Mouse (Mus musculus) liver, embryonic 11.5 days (tissue): ENCODE results near the gene Mical1. TPM values are rescaled to one million over a fixed set of nuclear protein-coding genes. Genes with fewer than 3 reads are reported as not detected.
"Not testable (repeated sequence)": the region's sequence is repeated elsewhere in the genome, so short reads cannot be mapped to it uniquely, and the experiment has no call there.

ENCODE experiments used
- ATAC-seq: fragments of 200-750 bp; cut with Nextera tagmentation; replicated peaks from 2 replicates; pipeline ENCODE4 v1.8.0; 2017; ENCODE audit warnings: moderate number of reproducible peaks, mild to moderate bottlenecking, moderate TSS enrichment, moderate library complexity; ENCODE audit not compliant: low FRiP score
- DNase-seq: peaks from one replicate; pipeline ENCODE4 v3.0.0-alpha.2; 2017; ENCODE audit warnings: low spot score
- H3K27ac ChIP-seq: fragments of 300-500 bp; sonication (generic); 2 replicates; pipeline ENCODE4 v1.5.1; 2014; ENCODE audit warnings: mild to moderate bottlenecking, low read depth, low read length, control low read depth
- H3K27me3 ChIP-seq: fragments of 300-500 bp; sonication (generic); replicated peaks from 2 replicates; pipeline ENCODE4 v1.6.1; 2014; ENCODE audit warnings: low read length, mixed read lengths; ENCODE audit not compliant: control insufficient read depth, insufficient read depth
- H3K36me3 ChIP-seq: fragments of 300-500 bp; sonication (generic); 2 replicates; pipeline ENCODE4 v1.6.1; 2014; ENCODE audit warnings: mild to moderate bottlenecking, low read length, moderate library complexity, mixed read lengths; ENCODE audit not compliant: control insufficient read depth, insufficient read depth
- H3K4me1 ChIP-seq: fragments of 300-500 bp; sonication (generic); replicated peaks from 2 replicates; pipeline ENCODE4 v1.6.1; 2014; ENCODE audit warnings: low read length, mixed read lengths; ENCODE audit not compliant: control insufficient read depth, insufficient read depth
- H3K4me2 ChIP-seq: fragments of 300-500 bp; sonication (generic); 2 replicates; pipeline ENCODE4 v1.6.1; 2014; ENCODE audit warnings: mild to moderate bottlenecking, control low read depth, moderate library complexity
- H3K4me3 ChIP-seq: fragments of 300-500 bp; sonication (generic); 2 replicates; pipeline ENCODE4 v1.5.1; 2014; ENCODE audit warnings: low read depth, low read length, control low read depth
- H3K9ac ChIP-seq: fragments of 300-500 bp; sonication (generic); 2 replicates; pipeline ENCODE4 v1.6.1; 2014; ENCODE audit warnings: low read depth, low read length, control low read depth
- H3K9me3 ChIP-seq: fragments of 300-500 bp; sonication (generic); 2 replicates; pipeline ENCODE4 v1.6.1; 2016; ENCODE audit warnings: low read length, inconsistent platforms, mixed read lengths; ENCODE audit not compliant: control insufficient read depth
- WGBS: fragments of 180-500 bp; shearing (Covaris S2); extraction: QIAGEN DNeasy Blood & Tissue Kit; methylation state at CpG from one replicate; pipeline ENCODE4 v1.1.7; 2014; 5-methylcytosine and 5-hydroxymethylcytosine counted together
- polyA plus RNA-seq: library from polyadenylated mRNA; unstranded; fragments of >200 nt; fragmentation: Nextera tagmentation; extraction: Ambion mirVana; gene quantifications from 2 replicates; pipeline ENCODE4 v1.2.1, GENCODE M21; 2014

The Mical1 gene
- polyA plus RNA-seq, 1 experiment from 2014 or later, result 19.3 TPM

GRCm38 (mm10) chr10:41504996-41505395, 28.9 kb downstream of the Mical1 start:
- Histone ChIP-seq H3K9me3 (no peaks in the 10 kb centered on the region), H3K27ac (no peak overlapping the region), H3K4me1 (no peaks in the 10 kb centered on the region), H3K27me3 (no peaks in the 10 kb centered on the region), H3K4me3 (no peak overlapping the region), H3K9ac (no peak overlapping the region), H3K36me3 (no peaks in the 10 kb centered on the region), H3K4me2 (no peak overlapping the region)
- ATAC-seq, result no peak
- no peak for DNase-seq
- WGBS, result 82% methylated on average over 1 of the region's 1 CpGs

DNA sequence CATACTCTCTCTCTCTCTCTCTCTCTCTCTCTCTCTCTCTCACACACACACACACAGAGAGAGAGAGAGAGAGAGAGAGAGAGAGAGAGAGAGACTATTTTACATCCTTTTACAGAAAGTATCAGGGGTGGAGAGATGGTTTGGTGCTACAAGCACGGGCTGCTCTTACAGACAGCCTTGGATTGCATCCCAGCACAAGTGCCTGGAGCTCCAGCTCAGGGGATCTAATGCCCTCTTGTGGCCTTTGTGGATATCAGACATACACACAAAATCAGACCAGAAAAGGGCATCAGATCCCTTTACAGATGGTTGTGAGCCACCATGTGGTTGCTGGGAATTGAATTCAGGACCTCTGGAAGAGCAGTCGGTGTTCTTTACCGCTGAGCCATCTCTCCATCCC, 29.3 kb downstream of the Mical1 start:
- ATAC-seq, H3K9ac ChIP-seq, H3K36me3 ChIP-seq, H3K27me3 ChIP-seq, H3K4me1 ChIP-seq, H3K9me3 ChIP-seq, H3K4me2 ChIP-seq, DNase-seq, H3K27ac ChIP-seq, H3K4me3 ChIP-seq: not testable (repeated sequence)
- 3% methylated on average over 3 of the region's 3 CpGs for WGBS

DNA sequence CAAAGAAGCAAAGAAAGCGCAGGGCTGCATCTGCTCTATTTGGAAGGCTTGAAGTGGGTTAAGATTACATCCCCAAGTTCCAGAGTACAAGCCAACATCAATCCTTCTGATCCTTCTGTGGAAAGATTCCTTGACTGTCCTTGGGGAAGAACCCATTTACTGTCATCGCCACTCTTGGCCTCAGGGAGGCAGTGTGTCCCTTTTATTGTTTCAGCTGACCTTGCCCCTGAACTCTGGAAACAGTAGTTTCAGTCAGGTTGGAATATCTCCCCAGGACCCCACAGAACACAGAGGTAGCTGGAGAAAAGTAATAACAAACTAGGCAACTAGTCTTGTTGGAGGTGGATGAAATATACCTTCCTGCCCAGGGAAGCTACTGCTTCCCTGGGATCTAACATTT, 33.0 kb downstream of the Mical1 start:
- ATAC-seq (no peak), DNase-seq (no peak)
- H3K27me3 ChIP-seq, result no peaks in the 10 kb centered on the region
- H3K27ac ChIP-seq, result no peak overlapping the region
- 33% methylated on average over 2 of the region's 2 CpGs for WGBS
- no peak overlapping the region for H3K4me3 ChIP-seq
- no peak overlapping the region for H3K4me2 ChIP-seq
- H3K9me3 ChIP-seq, result no peaks in the 10 kb centered on the region
- no peak overlapping the region for H3K9ac ChIP-seq
- no peaks in the 10 kb centered on the region for H3K36me3 ChIP-seq
- H3K4me1 ChIP-seq, result no peaks in the 10 kb centered on the region

- H3K9me3 ChIP-seq, result no peaks in the 10 kb centered on the region
- H3K27ac ChIP-seq, result no peak overlapping the region
- no peak overlapping the region for H3K4me3 ChIP-seq
- ATAC-seq (no peak), DNase-seq (no peak)
- WGBS, result 75% methylated on average over 4 of the region's 4 CpGs
- no peak overlapping the region for H3K4me2 ChIP-seq
- no peaks in the 10 kb centered on the region for H3K36me3 ChIP-seq
- H3K4me1 ChIP-seq, result no peaks in the 10 kb centered on the region; the same call in 1 of the 2 replicates
- H3K9ac ChIP-seq, result no peak overlapping the region
- no peaks in the 10 kb centered on the region for H3K27me3 ChIP-seq
These were observed 38.2 kb downstream of the Mical1 start for GRCm38 (mm10) chr10:41514301-41514700.

DNA sequence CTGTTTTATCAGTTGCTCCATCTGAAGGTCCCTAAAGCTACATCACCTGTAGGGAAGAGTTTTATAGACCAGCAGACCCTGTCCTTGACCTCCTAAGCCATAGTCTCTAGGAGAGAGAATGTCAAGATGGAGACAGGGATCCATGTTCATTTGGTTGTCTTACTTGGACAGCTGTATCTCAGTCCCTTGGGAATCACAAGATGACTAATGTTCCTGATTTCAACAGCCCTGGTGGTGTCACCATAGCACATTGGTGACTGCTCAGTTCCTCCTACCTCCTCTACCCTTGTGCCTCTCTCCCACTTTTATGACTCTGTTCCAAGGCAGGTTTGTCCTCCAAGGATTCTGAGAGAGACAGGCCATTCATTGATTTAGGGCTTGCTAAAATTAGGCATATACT, 38.8 kb downstream of the Mical1 start:
- DNase-seq (no peak), ATAC-seq (no peak)
- Histone ChIP-seq H3K36me3 (no peaks in the 10 kb centered on the region), H3K4me3 (no peak overlapping the region), H3K9me3 (no peaks in the 10 kb centered on the region), H3K4me1 (no peaks in the 10 kb centered on the region; the same call in 1 of the 2 replicates), H3K9ac (no peak overlapping the region), H3K4me2 (no peak overlapping the region), H3K27me3 (no peaks in the 10 kb centered on the region), H3K27ac (no peak overlapping the region)

DNA sequence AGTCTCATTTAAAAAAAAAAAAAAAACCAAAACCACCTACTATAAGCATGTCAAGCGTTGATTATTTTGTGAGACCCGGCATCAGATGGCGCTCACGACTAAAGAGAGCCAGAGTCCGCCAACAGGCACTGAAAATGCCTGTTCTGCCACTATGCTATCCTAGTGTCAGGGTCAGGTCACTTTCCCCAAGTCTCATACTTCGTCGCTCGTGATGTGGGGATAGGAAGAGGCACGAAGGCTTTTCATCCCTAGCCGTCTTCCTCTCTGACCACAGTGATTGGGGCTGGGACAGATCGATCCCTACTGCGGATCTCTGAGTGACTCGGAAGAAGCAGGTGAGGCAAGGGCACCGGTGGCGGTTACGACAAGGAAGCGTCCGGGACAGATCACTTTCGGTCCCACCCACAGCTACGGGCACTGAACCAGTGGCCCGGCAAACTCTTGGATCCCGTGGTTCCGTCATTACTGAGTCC, 42.4 kb downstream of the Mical1 start:
- H3K9me3 ChIP-seq, result no peaks in the 10 kb centered on the region
- peak overlapping the region; percentile 90 for H3K4me2 ChIP-seq
- no peak for DNase-seq
- H3K27me3 ChIP-seq, result no peaks in the 10 kb centered on the region
- peak; percentile 76 for ATAC-seq
- peaks cover 11% of the 10 kb centered on the region; the same call in 1 of the 2 replicates for H3K4me1 ChIP-seq
- peaks cover 2% of the 10 kb centered on the region; the same call in 1 of the 2 replicates for H3K36me3 ChIP-seq
- peak overlapping the region; percentile 93 for H3K9ac ChIP-seq
- under 1% methylated on average over 23 of the region's 23 CpGs for WGBS
- H3K4me3 ChIP-seq, result peak overlapping the region; percentile 92
- peak overlapping the region; percentile 93 for H3K27ac ChIP-seq

- Histone ChIP-seq H3K27me3 (no peaks in the 10 kb centered on the region), H3K4me3 (peak within 1 kb of the TSS; percentile 92), H3K27ac (peak within 1 kb of the TSS; percentile 93), H3K4me1 (peaks cover 11% of the 10 kb centered on the region; the same call in 1 of the 2 replicates), H3K9me3 (no peaks in the 10 kb centered on the region), H3K4me2 (peak within 1 kb of the TSS; percentile 90), H3K9ac (peak within 1 kb of the TSS; percentile 93), H3K36me3 (peaks cover 3% of the 10 kb centered on the region; the same call in 1 of the 2 replicates)
- peak; percentile 92 for DNase-seq
- WGBS, result under 1% methylated on average over 63 of the region's 69 CpGs
- ATAC-seq, result peak; percentile 89
These were observed 43.0 kb downstream of the Mical1 start, which contains the start of gene Cd164 for GRCm38 (mm10) chr10:41518981-41519618. Gene Cd164 (plus strand): TSS chr10:41519414.

GRCm38 (mm10) chr10:41519640-41520409, 43.7 kb downstream of the Mical1 start:
- Histone ChIP-seq H3K27me3 (no peaks in the 10 kb centered on the region), H3K4me3 (peak overlapping the region; percentile 92), H3K4me2 (peak overlapping the region; percentile 90), H3K9me3 (no peaks in the 10 kb centered on the region), H3K36me3 (peaks cover 3% of the 10 kb centered on the region; the same call in 1 of the 2 replicates), H3K4me1 (peaks cover 11% of the 10 kb centered on the region; the same call in 1 of the 2 replicates), H3K27ac (peak overlapping the region; percentile 93), H3K9ac (peak overlapping the region; percentile 93)
- DNase-seq (peak; percentile 77), ATAC-seq (peak; percentile 51)
- under 1% methylated on average over 64 of the region's 65 CpGs for WGBS
